26 mouse cellular contexts compared by ENCODE assay signal in the genomic region with DNA sequence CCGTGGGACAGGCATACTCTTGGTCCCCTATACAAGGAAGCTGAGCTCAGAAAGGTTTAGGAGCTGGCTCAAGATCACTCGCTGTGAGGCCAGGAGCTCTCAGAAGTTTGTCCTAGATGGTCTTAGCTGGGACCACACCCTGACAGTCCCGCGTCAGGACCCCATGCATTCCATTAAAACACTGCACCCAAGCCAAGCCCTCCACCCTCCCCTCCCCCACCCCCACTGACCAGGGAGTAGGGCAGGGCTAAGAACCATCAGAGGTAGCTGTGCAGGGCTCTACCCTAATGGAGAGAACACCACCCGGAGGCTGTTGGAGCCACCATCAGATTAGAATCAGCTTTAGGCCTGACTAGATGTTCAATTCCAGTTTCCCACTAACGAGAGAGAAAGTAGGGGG. TPM values are rescaled to one million over a fixed set of nuclear protein-coding genes. Genes with fewer than 3 reads are reported as not detected.
DNase-seq lines count a peak whose midpoint lies in the region; ATAC-seq and TF ChIP-seq lines count a peak whose summit lies in the region.
"Had no signal": no experiment of that assay in that cellular context is flagged by ENCODE, and none has a peak within 500 bp of the region (broad histone marks: within the 10 kb centered on the region; RNA-seq: fewer than 3 reads in every experiment).

No protein-coding gene starts in this region.

- no peaks in the 10 kb centered on the region for H3K27me3 ChIP-seq in testis, adult 2 months (ENCODE audit: control insufficient read depth, insufficient read depth, low read length)
- no peaks in the 10 kb centered on the region for H3K27me3 ChIP-seq in ES-Bruce4 (ENCODE audit: control insufficient read depth, insufficient read depth, low read length, poor library complexity, severe bottlenecking)
- H3K27me3 ChIP-seq in forebrain, embryonic 16.5 days (replicated peaks; ENCODE audit: control insufficient read depth, insufficient read depth, low read length), result no peaks in the 10 kb centered on the region
- H3K27me3 ChIP-seq: embryonic facial prominence, embryonic 12.5 days; embryonic facial prominence, embryonic 15.5 days had no signal

- peak overlapping the region; percentile 2 for H3K4me3 ChIP-seq in testis, adult 2 months (ENCODE audit: control insufficient read depth, low read depth, low read length)
- H3K4me3 ChIP-seq in ES-Bruce4 (ENCODE audit: low read depth, low read length) (no peak overlapping the region), ES-E14 (ENCODE audit: insufficient read depth in 1 of 2, low read depth in 1 of 2, low read length in 2 of 2, poor library complexity in 1 of 2, severe bottlenecking in 1 of 2) (no peak overlapping the region)
- no peak overlapping the region for H3K4me3 ChIP-seq in forebrain, embryonic 16.5 days (replicated peaks; ENCODE audit: low read length)
- H3K4me3 ChIP-seq: embryonic facial prominence, embryonic 12.5 days; embryonic facial prominence, embryonic 15.5 days; erythroblast, embryonic 14.5 days; forebrain, embryonic 10.5 days; forebrain, embryonic 12.5 days had no signal

- no peak for ATAC-seq in forebrain, embryonic 16.5 days
- ATAC-seq: forebrain, embryonic 14.5 days; forebrain, postnatal 0 days had no signal

- H3K4me2 ChIP-seq in forebrain, embryonic 16.5 days (ENCODE audit: low read length), result no peak overlapping the region
- H3K4me2 ChIP-seq: embryonic facial prominence, embryonic 12.5 days; embryonic facial prominence, embryonic 15.5 days; forebrain, embryonic 12.5 days had no signal

- H3K9ac ChIP-seq in ES-Bruce4 (ENCODE audit: low read depth, poor library complexity, severe bottlenecking), result no peak overlapping the region
- no peak overlapping the region for H3K9ac ChIP-seq in ES-E14 (ENCODE audit: insufficient read depth, low read depth, low read length, poor library complexity, severe bottlenecking)
- no peak overlapping the region for H3K9ac ChIP-seq in forebrain, embryonic 16.5 days (replicated peaks; ENCODE audit: low read depth, low read length)
- H3K9ac ChIP-seq: embryonic facial prominence, embryonic 12.5 days; embryonic facial prominence, embryonic 15.5 days; forebrain, embryonic 12.5 days; forebrain, postnatal 0 days had no signal

- in situ Hi-C loops in ES-E14 (cut with MboI; ENCODE audit: low sequenced_read_pairs in 2 of 2, unreplicated experiment in 2 of 2), result no loop called here

- 79% methylated on average over 6 of the region's 6 CpGs for WGBS in forebrain, embryonic 16.5 days

- no peaks in the 10 kb centered on the region for H3K4me1 ChIP-seq in testis, adult 2 months (ENCODE audit: control insufficient read depth, insufficient read depth, low read length)
- H3K4me1 ChIP-seq in ES-Bruce4 (ENCODE audit: control insufficient read depth, insufficient read depth, low read length), result peaks cover 27% of the 10 kb centered on the region
- peaks cover 7 to 53% of the 10 kb centered on the region in 2 experiments; a peak in 3 of 4 replicates for H3K4me1 ChIP-seq in ES-E14 (ENCODE audit: control insufficient read depth in 2 of 2, insufficient read depth in 2 of 2, low read length in 2 of 2, poor library complexity in 1 of 2)
- peaks cover 19% of the 10 kb centered on the region for H3K4me1 ChIP-seq in forebrain, embryonic 16.5 days (replicated peaks; ENCODE audit: control insufficient read depth, insufficient read depth, low read length)

- H3K9me3 ChIP-seq in ES-Bruce4 (replicated peaks; ENCODE audit: control insufficient read depth, insufficient read depth, low read length, poor library complexity, severe bottlenecking) (no peaks in the 10 kb centered on the region), ES-E14 (ENCODE audit: control insufficient read depth, insufficient read depth, low read depth, low read length) (no peaks in the 10 kb centered on the region)
- H3K9me3 ChIP-seq in forebrain, embryonic 16.5 days (ENCODE audit: control insufficient read depth, low read length), result no peaks in the 10 kb centered on the region
- H3K9me3 ChIP-seq: embryonic facial prominence, embryonic 12.5 days; embryonic facial prominence, embryonic 15.5 days; forebrain, embryonic 10.5 days; forebrain, embryonic 12.5 days had no signal

- DNase-seq in testis, postnatal 14 days (ENCODE audit: low spot score), result no peak
- no peak for DNase-seq in ES-E14 (ENCODE audit: low read depth, low spot score)
- DNase-seq in ZHBTc4 (ENCODE audit: low read depth, low spot score), result peak; percentile 85
- DNase-seq in frontal cortex, postnatal 25 days (ENCODE audit: low spot score in 2 of 2), result no peak
- DNase-seq in spleen, adult 12 weeks (ENCODE audit: low spot score), result no peak
- DNase-seq: adrenal gland, adult 2 months; adrenal gland, postnatal 10 days; adrenal gland, postnatal 25 days; cerebellum, adult 11 months; cerebellum, adult 18-20 months; cerebellum, adult 8-10 months; cerebellum, adult 9-11 months; cerebellum, postnatal 14 days; cerebellum, postnatal 36 days; embryo, embryonic 11 days; forebrain, postnatal 0 days had no signal

- no peaks in the 10 kb centered on the region for H3K36me3 ChIP-seq in testis, adult 2 months (ENCODE audit: control insufficient read depth, insufficient read depth, low read length)
- H3K36me3 ChIP-seq in ES-Bruce4 (ENCODE audit: control insufficient read depth, insufficient read depth, low read length, poor library complexity, severe bottlenecking), result no peaks in the 10 kb centered on the region
- no peaks in the 10 kb centered on the region for H3K36me3 ChIP-seq in ES-E14 (ENCODE audit: control insufficient read depth, insufficient read depth, low read length, poor library complexity, severe bottlenecking)
- no peaks in the 10 kb centered on the region for H3K36me3 ChIP-seq in forebrain, embryonic 16.5 days (ENCODE audit: control insufficient read depth, insufficient read depth)
- H3K36me3 ChIP-seq: embryonic facial prominence, embryonic 15.5 days; forebrain, embryonic 10.5 days; forebrain, embryonic 12.5 days had no signal

- TF ChIP-seq CTCF in testis, adult 2 months (IDR thresholded peaks at IDR 0.05; ENCODE audit: control insufficient read depth, insufficient read depth, insufficient replicate concordance, low read depth, low read length), result no peak
- TF ChIP-seq CTCF in ES-Bruce4 (IDR thresholded peaks at IDR 0.05; ENCODE audit: low read depth, low read length), result no peak

- no peak for TF ChIP-seq POLR2A in testis, adult 2 months (IDR thresholded peaks at IDR 0.05; ENCODE audit: control insufficient read depth, low read depth, low read length)
- no peak for TF ChIP-seq POLR2A in ES-Bruce4 (IDR thresholded peaks at IDR 0.05; ENCODE audit: insufficient read depth, low read length)

- no peak overlapping the region for H3K27ac ChIP-seq in testis, adult 2 months (ENCODE audit: control insufficient read depth, insufficient read depth, low read depth, low read length)
- H3K27ac ChIP-seq in ES-Bruce4 (ENCODE audit: insufficient read depth, low read length) (no peak overlapping the region), ES-E14 (ENCODE audit: insufficient read depth, low read depth, low read length, poor library complexity, severe bottlenecking) (0 out of 2 replicates have a peak overlapping the region, but pooled peaks have one; percentile 4)
- H3K27ac ChIP-seq in forebrain, embryonic 16.5 days (ENCODE audit: low read length), result no peak overlapping the region
- H3K27ac ChIP-seq: embryonic facial prominence, embryonic 12.5 days; embryonic facial prominence, embryonic 15.5 days; forebrain, embryonic 10.5 days; forebrain, embryonic 12.5 days had no signal

- 0 out of 2 replicates have a peak, but pooled peaks have one; percentile 10 for TF ChIP-seq EP300 in ES-Bruce4 (IDR thresholded peaks at IDR 0.05; ENCODE audit: insufficient read depth, low read depth, low read length)

TF ChIP-seq in ES-E14, 5 proteins besides CTCF, POLR2A, EP300 and RAD21:
- TF ChIP-seq CHD2 (IDR thresholded peaks at IDR 0.05; ENCODE audit: low read depth, low read length) (no peak), MAFK (IDR thresholded peaks at IDR 0.05; ENCODE audit: insufficient read depth, low read depth, low read length) (no peak), ZC3H11A (IDR thresholded peaks at IDR 0.05; ENCODE audit: borderline replicate concordance, low read depth, low read length) (no peak)

RNA-seq across cellular contexts. Expression of a gene that starts 28.1 kb away (rescaled TPM):
- polyA plus RNA-seq in testis, adult 2 months (2012; rRNA removed), result 66.1 and 66.3 TPM in 2 replicates
- polyA plus RNA-seq in ES-Bruce4 (2011; ENCODE audit: insufficient read depth, insufficient read length, low read depth, missing spikeins), result 8.2 and 8.7 TPM in 2 replicates
- total RNA-seq in ES-E14 (2012; rRNA removed), result 11.9 and 21.4 TPM in 2 replicates
- polyA plus RNA-seq in forebrain, embryonic 16.5 days (2015; fragmentation: Nextera tagmentation; extraction: Ambion mirVana), result 13.0 and 13.4 TPM in 2 replicates

RNA-seq across cellular contexts. Expression of a gene that starts 28.2 kb away (rescaled TPM):
- polyA plus RNA-seq in testis, adult 2 months (2012; rRNA removed), result 34.4 and 37.4 TPM in 2 replicates
- 0.33 and 0.55 TPM in 2 replicates for polyA plus RNA-seq in ES-Bruce4 (2011; ENCODE audit: insufficient read depth, insufficient read length, low read depth, missing spikeins)
- total RNA-seq in ES-E14 (2012; rRNA removed), result 2.3 and 2.7 TPM in 2 replicates
- polyA plus RNA-seq in forebrain, embryonic 16.5 days (2015; fragmentation: Nextera tagmentation; extraction: Ambion mirVana), result 1.2 and 2.7 TPM in 2 replicates
- total RNA-seq: common myeloid progenitor, adult 5-6 weeks had no signal
